Mouse (Mus musculus): ENCODE data around the gene Nme9.

- TF ChIP-seq CTCF (IDR thresholded peaks at IDR 0.05) (no peak), EP300 (IDR thresholded peaks at IDR 0.05; ENCODE audit: insufficient read depth, low read depth, low read length) (no peak), POLR2A (IDR thresholded peaks at IDR 0.05; ENCODE audit: insufficient read depth, low read depth, low read length) (no peak)
Measured at GRCm38 (mm10) chr9:99439064-99439463, 12.2 kb upstream of the Nme9 start.

Measured in heart, adult 2 months (tissue).